Mouse (Mus musculus) MEL (cell line): ENCODE data around the gene Dcps. TPM values are rescaled to one million over a fixed set of nuclear protein-coding genes. Genes with fewer than 3 reads are reported as not detected.

Experiments
- DNase-seq: peaks from one replicate; pipeline ENCODE4 v3.0.0; 2011; ENCODE audit warnings: low read depth, low spot score
- H3K27ac ChIP-seq: 2 replicates; pipeline ENCODE4 v1.5.1; 2012; ENCODE audit warnings: low read depth, mild to moderate bottlenecking, control low read depth, low read length, moderate library complexity; ENCODE audit not compliant: control insufficient read depth
- H3K27me3 ChIP-seq, 2 experiments: fragments of 150-350 bp in 1 of 2; sonication (generic) in 1 of 2; 2 replicates each; pipeline ENCODE4 v1.6.1; 2012; ENCODE audit warnings: low read length in 2 of 2, mild to moderate bottlenecking in 2 of 2, improper control_type of control experiment in 1 of 2, moderate library complexity in 1 of 2; ENCODE audit not compliant: insufficient read depth in 2 of 2, control insufficient read depth in 1 of 2
- H3K36me3 ChIP-seq, 2 experiments: 2 replicates each; pipeline ENCODE4 v1.6.1; 2012 to 2014; ENCODE audit warnings: low read length in 2 of 2, improper control_type of control experiment in 1 of 2, inconsistent platforms in 1 of 2, mild to moderate bottlenecking in 1 of 2; ENCODE audit not compliant: insufficient read depth in 2 of 2, control insufficient read depth in 1 of 2
- H3K4me1 ChIP-seq, 2 experiments: fragments of 150-350 bp in 1 of 2; sonication (generic) in 1 of 2; 2 replicates each; pipeline ENCODE4 v1.6.1; 2012; ENCODE audit warnings: low read length in 2 of 2, improper control_type of control experiment in 1 of 2, mild to moderate bottlenecking in 1 of 2; ENCODE audit not compliant: insufficient read depth in 2 of 2, control insufficient read depth in 1 of 2
- H3K4me3 ChIP-seq, 2 experiments: fragments of 150-350 bp in 1 of 2; sonication (generic) in 1 of 2; 2 replicates each; pipeline ENCODE4 v1.5.1; 2012; ENCODE audit warnings: low read depth in 2 of 2, low read length in 2 of 2, mild to moderate bottlenecking in 2 of 2, moderate library complexity in 2 of 2, control low read depth in 1 of 2, improper control_type of control experiment in 1 of 2; ENCODE audit not compliant: control insufficient read depth in 1 of 2, insufficient read depth in 1 of 2
- H3K79me2 ChIP-seq: 2 replicates; pipeline ENCODE4 v1.6.1; 2012; ENCODE audit warnings: mild to moderate bottlenecking, low read length, moderate library complexity; ENCODE audit not compliant: control insufficient read depth, poor library complexity, insufficient read depth
- H3K9ac ChIP-seq: 2 replicates; pipeline ENCODE4 v1.6.1; 2012; ENCODE audit warnings: low read depth, mild to moderate bottlenecking, control low read depth, low read length, moderate library complexity; ENCODE audit not compliant: control insufficient read depth, poor library complexity, severe bottlenecking
- H3K9me3 ChIP-seq: fragments of 150-350 bp; sonication (generic); replicated peaks from 2 replicates; pipeline ENCODE4 v1.6.1; 2012; ENCODE audit warnings: mild to moderate bottlenecking, low read length, improper control_type of control experiment, moderate library complexity; ENCODE audit not compliant: insufficient read depth
- BHLHE40 ChIP-seq: IDR thresholded peaks from 2 replicates; pipeline ENCODE4 v1.6.1; 2012; ENCODE audit warnings: low read depth, mild to moderate bottlenecking, inconsistent platforms, low read length, improper control_type of control experiment, borderline replicate concordance
- CHD1 ChIP-seq: IDR thresholded peaks from 2 replicates; pipeline ENCODE4 v1.6.1; 2012; ENCODE audit warnings: low read depth, mild to moderate bottlenecking, inconsistent platforms, low read length, improper control_type of control experiment
- CHD2 ChIP-seq: IDR thresholded peaks from 2 replicates; pipeline ENCODE4 v1.6.1; 2011; ENCODE audit warnings: low read length, improper control_type of control experiment
- CTCF ChIP-seq, 3 experiments: IDR thresholded peaks in 2 of 3; conservative IDR thresholded peaks in 1 of 3; 2 replicates each; pipeline ENCODE4 v1.5.1; 2011 to 2012; ENCODE audit warnings: low read length in 3 of 3, low read depth in 2 of 3, mild to moderate bottlenecking in 2 of 3, improper control_type of control experiment in 1 of 3, inconsistent platforms in 1 of 3, mixed read lengths in 1 of 3, moderate library complexity in 1 of 3; ENCODE audit not compliant: control insufficient read depth in 1 of 3, insufficient read depth in 1 of 3, poor library complexity in 1 of 3, severe bottlenecking in 1 of 3
- E2F4 ChIP-seq: IDR thresholded peaks from 2 replicates; pipeline ENCODE4 v1.6.1; 2011; ENCODE audit warnings: low read depth, low read length, improper control_type of control experiment, borderline replicate concordance
- ETS1 ChIP-seq: IDR thresholded peaks from 2 replicates; pipeline ENCODE4 v1.6.1; 2012; ENCODE audit warnings: low read depth, mild to moderate bottlenecking, inconsistent platforms, low read length, improper control_type of control experiment, moderate library complexity
- GATA1 ChIP-seq: IDR thresholded peaks from 2 replicates; pipeline ENCODE4 v1.6.1; 2011; ENCODE audit warnings: low read depth, low read length, improper control_type of control experiment
- HCFC1 ChIP-seq: IDR thresholded peaks from 2 replicates; pipeline ENCODE4 v1.6.1; 2012; ENCODE audit warnings: low read depth, mild to moderate bottlenecking, inconsistent platforms, low read length, improper control_type of control experiment, moderate library complexity
- JUND ChIP-seq: IDR thresholded peaks from 2 replicates; pipeline ENCODE4 v1.6.1; 2011; ENCODE audit warnings: low read depth, mild to moderate bottlenecking, improper control_type of control experiment, low read length
- MAFK ChIP-seq: IDR thresholded peaks from 2 replicates; pipeline ENCODE4 v1.6.1; 2011; ENCODE audit warnings: low read depth, mild to moderate bottlenecking, low read length, improper control_type of control experiment, borderline replicate concordance
- MAZ ChIP-seq: IDR thresholded peaks from 2 replicates; pipeline ENCODE4 v1.6.1; 2012; ENCODE audit warnings: low read depth, mild to moderate bottlenecking, inconsistent platforms, low read length, improper control_type of control experiment
- MXI1 ChIP-seq: IDR thresholded peaks from 2 replicates; pipeline ENCODE4 v1.6.1; 2011; ENCODE audit warnings: mild to moderate bottlenecking, low read depth, low read length, improper control_type of control experiment
- MYB ChIP-seq: IDR thresholded peaks from 2 replicates; pipeline ENCODE4 v1.6.1; 2011; ENCODE audit warnings: mild to moderate bottlenecking, low read depth, low read length, improper control_type of control experiment
- MYC ChIP-seq: IDR thresholded peaks from 2 replicates; pipeline ENCODE4 v1.6.1; 2011; ENCODE audit warnings: low read depth, mild to moderate bottlenecking, low read length, improper control_type of control experiment, moderate library complexity
- NELFE ChIP-seq: IDR thresholded peaks from 2 replicates; pipeline ENCODE4 v1.6.1; 2011; ENCODE audit warnings: low read depth, low read length, improper control_type of control experiment
- POLR2A ChIP-seq, 2 experiments: IDR thresholded peaks; 2 replicates each; pipeline ENCODE4 v1.6.1; 2011 to 2012; ENCODE audit warnings: low read length in 2 of 2, mild to moderate bottlenecking in 2 of 2, control low read depth in 1 of 2, improper control_type of control experiment in 1 of 2, low read depth in 1 of 2, moderate library complexity in 1 of 2; ENCODE audit not compliant: control insufficient read depth in 1 of 2, insufficient read depth in 1 of 2, poor library complexity in 1 of 2
- RAD21 ChIP-seq: IDR thresholded peaks from 2 replicates; pipeline ENCODE4 v1.6.1; 2011; ENCODE audit warnings: mild to moderate bottlenecking, low read depth, low read length, improper control_type of control experiment
- RCOR1 ChIP-seq: IDR thresholded peaks from 2 replicates; pipeline ENCODE4 v1.6.1; 2012; ENCODE audit warnings: low read depth, mild to moderate bottlenecking, inconsistent platforms, low read length, improper control_type of control experiment
- SIN3A ChIP-seq: IDR thresholded peaks from 2 replicates; pipeline ENCODE4 v1.6.1; 2012; ENCODE audit warnings: low read length, improper control_type of control experiment, inconsistent platforms
- SMC3 ChIP-seq: IDR thresholded peaks from 2 replicates; pipeline ENCODE4 v1.6.1; 2011; ENCODE audit warnings: low read depth, low read length, improper control_type of control experiment
- UBTF ChIP-seq: IDR thresholded peaks from 2 replicates; pipeline ENCODE4 v1.6.1; 2012; ENCODE audit warnings: low read depth, mild to moderate bottlenecking, inconsistent platforms, low read length, improper control_type of control experiment, moderate library complexity, borderline replicate concordance; ENCODE audit not compliant: insufficient read depth
- USF2 ChIP-seq, 2 experiments: IDR thresholded peaks; 2 replicates each; pipeline ENCODE4 v1.6.1; 2011 to 2012; ENCODE audit warnings: improper control_type of control experiment in 2 of 2, low read length in 2 of 2, borderline replicate concordance in 1 of 2, inconsistent platforms in 1 of 2, low read depth in 1 of 2, mild to moderate bottlenecking in 1 of 2; ENCODE audit not compliant: insufficient read depth in 1 of 2
- polyA plus RNA-seq, 2 experiments: library from polyadenylated mRNA; stranded (reverse) in 1 of 2; unstranded in 1 of 2; fragments of >175 nt in 1 of 2; fragments of >200 nt in 1 of 2; gene quantifications; 2 replicates each; pipeline versions ENCODE4 v1.2.1 to v1.2.4; 2012; ENCODE audit warnings: low replicate concordance in 2 of 2, low read depth in 1 of 2; ENCODE audit not compliant: insufficient read length in 2 of 2, insufficient read depth in 1 of 2, missing spikeins in 1 of 2
- total RNA-seq: library from RNA; depleted of rRNA; stranded (reverse); fragments of 300-350 nt; gene quantifications from 2 replicates; pipeline ENCODE4 v1.2.3, GENCODE M21; 2012

Gene Dcps
- total and polyA plus RNA-seq, 3 experiments, result 54.3 to 115 TPM; not detected in 1

- TF ChIP-seq CTCF (IDR thresholded peaks at IDR 0.05 in 2 of 3, conservative IDR thresholded peaks at IDR 0.05 in 1 of 3; ENCODE audit: control insufficient read depth in 1 of 3, insufficient read depth in 1 of 3, low read depth in 2 of 3, low read length in 3 of 3, poor library complexity in 1 of 3, severe bottlenecking in 1 of 3) (no peak), UBTF (no peak), BHLHE40 (no peak; the same call in 1 of the 2 replicates), SMC3 (no peak), SIN3A (peak; percentile 62; the same call in 1 of the 2 replicates), MAFK (no peak), GATA1 (peak; percentile 95), NELFE (no peak)
Measured at GRCm38 (mm10) chr9:35122551-35123266, 53.2 kb downstream of the Dcps start (continued).

GRCm38 (mm10) chr9:35119168-35119567 is 56.7 kb downstream of the Dcps start, which contains the start of gene St3gal4:
Gene St3gal4 (minus strand): TSS chr9:35119268.
- H3K27me3 ChIP-seq, result no peaks in the 10 kb centered on the region
- peaks cover 19 to 54% of the 10 kb centered on the region in 2 experiments for H3K4me1 ChIP-seq
- peaks cover 50% of the 10 kb centered on the region for H3K79me2 ChIP-seq
- TF ChIP-seq MYB (no peak), MYC (no peak), USF2 (IDR thresholded peaks at IDR 0.05; ENCODE audit: borderline replicate concordance in 1 of 2, insufficient read depth in 1 of 2, low read depth in 1 of 2, low read length in 2 of 2) (no peak), E2F4 (no peak), JUND (no peak), POLR2A (IDR thresholded peaks at IDR 0.05; ENCODE audit: control insufficient read depth in 1 of 2, insufficient read depth in 1 of 2, low read depth in 1 of 2, low read length in 2 of 2, poor library complexity in 1 of 2) (no peak), SIN3A (no peak), CHD1 (no peak), MXI1 (no peak), ETS1 (no peak), HCFC1 (no peak), UBTF (no peak), CHD2 (no peak), RCOR1 (no peak), MAZ (no peak), NELFE (no peak), RAD21 (no peak)
- H3K9ac ChIP-seq, result peak within 1 kb of the TSS; percentile 78
- H3K36me3 ChIP-seq, result peaks cover 0 to 58% of the 10 kb centered on the region in 2 experiments; a peak in 2 of 4 replicates
- peak within 1 kb of the TSS; percentile 46 to 57 for H3K4me3 ChIP-seq
- peak within 1 kb of the TSS; percentile 97 for H3K27ac ChIP-seq
- no peaks in the 10 kb centered on the region for H3K9me3 ChIP-seq
- peak; percentile 24 for DNase-seq
